Mouse (Mus musculus): ENCODE results near the gene Sgcd. TPM values are rescaled to one million over a fixed set of nuclear protein-coding genes. Genes with fewer than 3 reads are reported as not detected.

Sgcd gene
- polyA plus RNA-seq, 1 experiment from 2014 or later, result 2.0 TPM

- DNase-seq (ENCODE audit: low spot score), result no peak
- 70% methylated on average over 1 of the region's 1 CpGs for WGBS
- H3K4me1 ChIP-seq (replicated peaks; ENCODE audit: control insufficient read depth, insufficient read depth), result no peaks in the 10 kb centered on the region
- H3K9ac ChIP-seq (ENCODE audit: low read length), result no peak overlapping the region
- H3K27ac ChIP-seq (replicated peaks), result no peak overlapping the region
- no peaks in the 10 kb centered on the region for H3K27me3 ChIP-seq (ENCODE audit: control insufficient read depth, insufficient read depth, low read length)
- no peak for ATAC-seq (ENCODE audit: low FRiP score, low TSS enrichment)
- no peaks in the 10 kb centered on the region for H3K9me3 ChIP-seq (ENCODE audit: control insufficient read depth, low read length)
- H3K4me3 ChIP-seq (ENCODE audit: low read depth, low read length), result no peak overlapping the region
- no peak overlapping the region for H3K4me2 ChIP-seq (replicated peaks; ENCODE audit: low read depth)
- TF ChIP-seq CTCF (IDR thresholded peaks at IDR 0.05; ENCODE audit: low read depth), result no peak
- TF ChIP-seq EP300 (optimal IDR thresholded peaks at IDR 0.05), result no peak
- no peaks in the 10 kb centered on the region for H3K36me3 ChIP-seq (ENCODE audit: control insufficient read depth, insufficient read depth, low read length)
Observed at GRCm38 (mm10) chr11:47158089-47158488, 830.7 kb downstream of the Sgcd start.

DNA sequence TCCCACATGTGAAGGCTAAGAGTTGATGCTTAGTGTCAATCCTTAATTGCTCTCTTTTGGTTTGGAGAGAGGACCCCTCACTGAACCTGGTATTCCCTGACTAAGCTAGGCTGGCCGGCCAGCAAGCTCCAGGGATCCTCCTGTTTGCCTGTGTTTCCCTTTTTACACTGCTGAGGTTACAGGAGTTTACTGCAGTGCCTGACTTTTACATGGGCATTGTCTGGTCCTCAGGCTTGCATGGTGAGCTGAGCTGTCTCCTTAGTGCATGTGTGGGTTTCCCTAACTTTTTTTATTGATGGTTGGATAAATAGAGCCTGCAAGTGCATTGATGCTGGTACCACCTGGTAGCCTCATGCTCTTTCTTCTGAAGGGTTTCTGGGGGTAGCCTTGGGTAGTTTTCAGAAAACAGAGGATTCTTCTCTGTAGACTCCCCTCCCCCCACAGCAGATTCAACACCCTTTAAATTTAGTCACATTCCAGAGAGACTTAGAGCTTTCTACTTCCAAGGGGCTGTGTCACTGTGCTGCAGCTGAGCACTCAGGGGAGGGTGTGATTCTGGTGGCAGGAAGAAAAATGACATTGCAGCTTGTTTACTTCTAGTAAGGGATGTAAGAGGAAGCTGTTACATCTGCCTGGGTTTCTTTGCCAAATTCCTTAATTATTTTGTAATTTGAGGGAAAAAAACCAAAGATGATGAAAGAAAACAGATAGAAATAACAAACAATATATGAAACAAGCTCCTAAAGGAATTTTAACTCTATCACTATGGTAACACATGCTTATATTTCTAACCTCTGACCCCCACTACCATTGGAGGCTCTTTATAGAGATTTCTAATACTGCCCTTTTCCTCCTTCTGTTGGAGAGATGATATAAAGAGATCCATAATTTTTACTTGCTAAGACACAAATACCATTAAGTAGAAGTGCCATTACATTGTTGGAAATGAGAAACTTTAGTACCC, 831.8 kb downstream of the Sgcd start:
- ATAC-seq (ENCODE audit: low FRiP score, low TSS enrichment) (no peak), DNase-seq (ENCODE audit: low spot score) (no peak)
- 22% methylated on average over 1 of the region's 1 CpGs for WGBS
- Histone ChIP-seq H3K27me3 (ENCODE audit: control insufficient read depth, insufficient read depth, low read length) (no peaks in the 10 kb centered on the region), H3K4me2 (replicated peaks; ENCODE audit: low read depth) (no peak overlapping the region), H3K36me3 (ENCODE audit: control insufficient read depth, insufficient read depth, low read length) (no peaks in the 10 kb centered on the region), H3K9me3 (ENCODE audit: control insufficient read depth, low read length) (no peaks in the 10 kb centered on the region), H3K27ac (replicated peaks) (no peak overlapping the region), H3K9ac (ENCODE audit: low read length) (no peak overlapping the region), H3K4me3 (ENCODE audit: low read depth, low read length) (no peak overlapping the region), H3K4me1 (replicated peaks; ENCODE audit: control insufficient read depth, insufficient read depth) (no peaks in the 10 kb centered on the region)
- TF ChIP-seq CTCF (IDR thresholded peaks at IDR 0.05; ENCODE audit: low read depth) (no peak), EP300 (optimal IDR thresholded peaks at IDR 0.05) (no peak)

DNA sequence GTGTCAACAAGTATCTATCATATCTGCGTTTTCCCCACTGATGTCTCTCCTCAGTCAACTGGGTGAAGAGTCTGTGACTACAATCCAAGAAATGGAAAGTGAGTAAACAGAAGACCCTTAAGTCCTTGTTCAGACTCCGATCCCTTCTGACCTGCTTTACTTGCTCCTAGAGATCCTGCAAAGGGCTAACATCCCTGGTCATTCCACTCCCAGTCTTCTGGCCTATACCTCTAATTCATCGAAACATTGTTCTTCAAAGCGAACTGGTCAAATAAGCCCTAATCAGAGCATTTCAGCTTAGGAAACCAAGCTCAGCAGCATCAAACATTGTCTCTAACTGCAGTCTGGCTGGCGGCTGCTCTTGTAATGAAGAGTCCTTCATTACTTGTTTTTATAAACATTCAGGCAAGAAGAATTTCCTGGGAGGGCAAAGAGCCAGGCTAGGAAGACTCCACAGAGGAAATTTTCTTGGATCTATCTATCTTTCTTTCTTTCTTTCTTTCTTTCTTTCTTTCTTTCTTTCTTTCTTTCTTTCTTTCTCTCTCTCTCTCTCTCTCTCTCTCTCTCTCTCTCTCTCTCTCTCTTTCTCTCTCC, 833.8 kb downstream of the Sgcd start:
- H3K9ac ChIP-seq (ENCODE audit: low read length), result no peak overlapping the region
- DNase-seq (ENCODE audit: low spot score) (no peak), ATAC-seq (ENCODE audit: low FRiP score, low TSS enrichment) (no peak)
- H3K27ac ChIP-seq (replicated peaks), result no peak overlapping the region
- no peaks in the 10 kb centered on the region for H3K36me3 ChIP-seq (ENCODE audit: control insufficient read depth, insufficient read depth, low read length)
- 52% methylated on average over 5 of the region's 5 CpGs for WGBS
- H3K9me3 ChIP-seq (ENCODE audit: control insufficient read depth, low read length), result no peaks in the 10 kb centered on the region
- H3K4me1 ChIP-seq (replicated peaks; ENCODE audit: control insufficient read depth, insufficient read depth), result no peaks in the 10 kb centered on the region
- H3K4me2 ChIP-seq (replicated peaks; ENCODE audit: low read depth), result no peak overlapping the region
- TF ChIP-seq CTCF (IDR thresholded peaks at IDR 0.05; ENCODE audit: low read depth), result no peak
- no peak for TF ChIP-seq EP300 (optimal IDR thresholded peaks at IDR 0.05)
- no peaks in the 10 kb centered on the region for H3K27me3 ChIP-seq (ENCODE audit: control insufficient read depth, insufficient read depth, low read length)
- no peak overlapping the region for H3K4me3 ChIP-seq (ENCODE audit: low read depth, low read length)

- H3K9me3 ChIP-seq (ENCODE audit: control insufficient read depth, low read length), result no peaks in the 10 kb centered on the region
- ATAC-seq (ENCODE audit: low FRiP score, low TSS enrichment), result no peak
- TF ChIP-seq CTCF (IDR thresholded peaks at IDR 0.05; ENCODE audit: low read depth) (no peak), EP300 (optimal IDR thresholded peaks at IDR 0.05) (no peak)
Observed at GRCm38 (mm10) chr11:47149607-47150006, 839.2 kb downstream of the Sgcd start.

GRCm38 (mm10) chr11:47139867-47140266, 848.9 kb downstream of the Sgcd start:
- H3K27ac ChIP-seq (replicated peaks), result no peak overlapping the region
- no peaks in the 10 kb centered on the region for H3K9me3 ChIP-seq (ENCODE audit: control insufficient read depth, low read length)
- H3K36me3 ChIP-seq (ENCODE audit: control insufficient read depth, insufficient read depth, low read length), result no peaks in the 10 kb centered on the region
- WGBS, result 90% methylated on average over 2 of the region's 2 CpGs
- TF ChIP-seq CTCF (IDR thresholded peaks at IDR 0.05; ENCODE audit: low read depth) (no peak), EP300 (optimal IDR thresholded peaks at IDR 0.05) (no peak)
- no peak overlapping the region for H3K4me3 ChIP-seq (ENCODE audit: low read depth, low read length)
- no peaks in the 10 kb centered on the region for H3K27me3 ChIP-seq (ENCODE audit: control insufficient read depth, insufficient read depth, low read length)
- H3K9ac ChIP-seq (ENCODE audit: low read length), result no peak overlapping the region
- DNase-seq (ENCODE audit: low spot score) (no peak), ATAC-seq (ENCODE audit: low FRiP score, low TSS enrichment) (no peak)
- H3K4me2 ChIP-seq (replicated peaks; ENCODE audit: low read depth), result no peak overlapping the region
- H3K4me1 ChIP-seq (replicated peaks; ENCODE audit: control insufficient read depth, insufficient read depth), result no peaks in the 10 kb centered on the region

More at GRCm38 (mm10) chr11:47149607-47150006, 839.2 kb downstream of the Sgcd start:
- Histone ChIP-seq H3K4me2 (replicated peaks; ENCODE audit: low read depth) (no peak overlapping the region), H3K4me3 (ENCODE audit: low read depth, low read length) (no peak overlapping the region), H3K9ac (ENCODE audit: low read length) (no peak overlapping the region), H3K4me1 (replicated peaks; ENCODE audit: control insufficient read depth, insufficient read depth) (no peaks in the 10 kb centered on the region), H3K27me3 (ENCODE audit: control insufficient read depth, insufficient read depth, low read length) (no peaks in the 10 kb centered on the region), H3K27ac (replicated peaks) (no peak overlapping the region), H3K36me3 (ENCODE audit: control insufficient read depth, insufficient read depth, low read length) (no peaks in the 10 kb centered on the region)
- DNase-seq (ENCODE audit: low spot score), result no peak
- 79% methylated on average over 9 of the region's 9 CpGs for WGBS

- no peak overlapping the region for H3K4me3 ChIP-seq (ENCODE audit: low read depth, low read length)
- TF ChIP-seq EP300 (optimal IDR thresholded peaks at IDR 0.05) (no peak), CTCF (IDR thresholded peaks at IDR 0.05; ENCODE audit: low read depth) (no peak)
- no peaks in the 10 kb centered on the region for H3K36me3 ChIP-seq (ENCODE audit: control insufficient read depth, insufficient read depth, low read length)
- ATAC-seq (ENCODE audit: low FRiP score, low TSS enrichment), result no peak
- no peak overlapping the region for H3K4me2 ChIP-seq (replicated peaks; ENCODE audit: low read depth)
- no peaks in the 10 kb centered on the region for H3K4me1 ChIP-seq (replicated peaks; ENCODE audit: control insufficient read depth, insufficient read depth)
- no peaks in the 10 kb centered on the region for H3K9me3 ChIP-seq (ENCODE audit: control insufficient read depth, low read length)
- WGBS, result 54% methylated on average over 1 of the region's 1 CpGs
- no peak for DNase-seq (ENCODE audit: low spot score)
- H3K27ac ChIP-seq (replicated peaks), result no peak overlapping the region
- no peak overlapping the region for H3K9ac ChIP-seq (ENCODE audit: low read length)
- no peaks in the 10 kb centered on the region for H3K27me3 ChIP-seq (ENCODE audit: control insufficient read depth, insufficient read depth, low read length)
Observed at GRCm38 (mm10) chr11:47139271-47139670, 849.5 kb downstream of the Sgcd start.
